Mouse (Mus musculus) olfactory bulb, adult 2 months (tissue): ENCODE data around the gene Cdc27.

Experiments used
- CTCF ChIP-seq: fragments of 200-500 bp; IDR thresholded peaks from 2 replicates; pipeline ENCODE4 v1.5.1; 2012; ENCODE audit warnings: low read depth, mild to moderate bottlenecking, low read length, moderate library complexity; ENCODE audit not compliant: insufficient read depth
- POLR2A ChIP-seq: fragments of 200-500 bp; IDR thresholded peaks from 2 replicates; pipeline ENCODE4 v1.6.1; 2012; ENCODE audit warnings: mild to moderate bottlenecking, low read depth, low read length, moderate library complexity; ENCODE audit not compliant: insufficient read depth

DNA sequence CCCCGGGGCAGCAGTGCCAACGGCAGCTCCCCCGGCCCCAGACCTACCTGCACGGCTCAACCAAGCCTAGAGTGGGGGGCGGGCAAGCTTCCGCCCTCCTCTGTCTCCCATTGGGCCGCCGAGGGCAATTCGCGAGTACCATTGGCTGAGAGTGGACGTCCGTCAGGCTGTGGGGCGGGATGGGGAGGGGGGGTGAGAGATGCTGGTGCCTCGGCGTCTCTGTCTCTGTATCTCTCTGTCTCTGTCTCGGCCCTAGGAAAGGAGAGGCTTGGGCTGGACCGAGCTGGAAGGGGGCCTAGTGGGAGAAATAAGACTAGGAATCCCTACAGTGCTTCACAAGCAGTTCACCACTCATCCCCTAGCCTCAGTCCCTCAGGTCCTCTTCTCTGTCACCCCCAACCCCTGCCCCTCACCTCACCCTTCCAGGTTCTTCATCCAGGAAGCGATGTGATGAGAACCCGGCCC is 81.0 kb downstream of the Cdc27 start:
- TF ChIP-seq CTCF (no peak), POLR2A (peak; percentile 33; the same call in 1 of the 2 replicates)
